Mouse (Mus musculus) 3134 (cell line): ENCODE measurements at regions not wholly inside any gene's neighbourhood (a gene's known extent, or its start where the extent isn't known, plus 50 kb on each side); places are given as distances from the start of the nearest gene placed in this dataset.

ENCODE experiments used
- DNase-seq: peaks from one replicate; pipeline ENCODE4 v3.0.0-alpha.2; 2011; ENCODE audit warnings: low spot score; ENCODE audit not compliant: insufficient read length; ENCODE audit errors: extremely low read depth

DNA sequence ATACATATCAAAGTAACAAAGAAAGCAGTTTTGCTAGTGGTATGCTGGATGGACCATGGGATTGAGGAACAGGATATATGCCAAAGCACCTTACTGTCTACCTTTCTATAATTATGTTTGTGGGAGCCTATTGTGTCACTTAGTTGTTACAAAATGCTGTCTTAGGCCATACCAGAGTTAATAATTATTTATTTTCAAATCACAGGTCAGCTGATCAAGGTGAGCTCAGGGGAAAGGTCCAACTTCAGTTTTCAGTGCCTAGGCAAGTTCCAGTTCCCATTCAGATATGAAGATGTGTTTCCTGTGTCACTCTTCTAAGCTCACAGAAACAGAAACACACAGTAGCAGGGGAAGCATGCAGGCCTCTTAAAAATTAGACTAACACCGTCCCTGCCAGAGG, 75.5 kb upstream of the Ell2 start:
- DNase-seq = no peak

DNA sequence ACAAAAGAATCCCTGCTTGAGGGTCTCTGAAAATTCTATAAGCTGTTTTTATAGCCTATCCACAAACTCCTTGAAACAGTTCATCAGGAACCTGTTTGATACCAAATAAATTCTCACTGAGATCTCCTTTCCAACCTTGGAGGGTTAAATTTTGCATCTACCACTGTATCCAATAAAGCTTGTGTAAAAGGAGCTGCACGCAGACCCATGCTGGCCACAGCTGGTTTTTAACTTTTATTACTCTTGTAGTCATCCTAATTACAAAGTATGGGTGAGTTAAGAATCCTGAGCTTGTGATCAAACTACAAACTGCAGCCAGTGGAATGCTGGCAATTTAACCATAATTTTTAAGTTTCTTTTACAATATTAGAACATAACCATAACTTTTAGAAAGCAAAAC, 59.0 kb upstream of the Ell2 start:
- no peak for DNase-seq

GRCm38 (mm10) chr13:75651941-75652340, 54.6 kb upstream of the Ell2 start:
- no peak for DNase-seq

- DNase-seq = no peak
Observed at GRCm38 (mm10) chr13:75652966-75653365, 53.6 kb upstream of the Ell2 start.
